Mouse (Mus musculus) heart, adult 2 months (tissue): ENCODE measurements around the gene Lamc1.
A peak's percentile ranks its signal among the peaks of the same experiment; 100 is the strongest.

Experiments
- CTCF ChIP-seq: fragments of 200-600 bp; IDR thresholded peaks from 2 replicates; pipeline ENCODE4 v1.8.1; 2022; ENCODE audit warnings: antibody characterized with exemption, mild to moderate bottlenecking, moderate library complexity
- EP300 ChIP-seq: fragments of 200-500 bp; IDR thresholded peaks from 2 replicates; pipeline ENCODE4 v1.6.1; 2011; ENCODE audit warnings: low read depth, low read length, control low read depth; ENCODE audit not compliant: insufficient read depth
- POLR2A ChIP-seq: fragments of 200-500 bp; IDR thresholded peaks from 2 replicates; pipeline ENCODE4 v1.6.1; 2011; ENCODE audit warnings: mild to moderate bottlenecking, low read depth, low read length, control low read depth; ENCODE audit not compliant: insufficient read depth

GRCm38 (mm10) chr1:153315121-153315520, 17.5 kb downstream of the Lamc1 start:
- no peak for TF ChIP-seq POLR2A
- TF ChIP-seq CTCF, result peak; percentile 60
- no peak for TF ChIP-seq EP300
